Mouse (Mus musculus): ENCODE measurements around the gene Ftsj1. TPM values are rescaled to one million over a fixed set of nuclear protein-coding genes. Genes with fewer than 3 reads are reported as not detected.

Gene Ftsj1
- polyA plus RNA-seq (2016; fragmentation: Nextera tagmentation; extraction: Ambion mirVana): 42.2 and 42.6 TPM in 2 replicates

- H3K9ac ChIP-seq: peak within 1 kb of the TSS; percentile 74
- peaks cover 16% of the 10 kb centered on the region for H3K4me1 ChIP-seq
- peak within 1 kb of the TSS; percentile 68 for H3K4me2 ChIP-seq
- 5% methylated on average over 45 of the region's 45 CpGs for WGBS (ENCODE audit: insufficient replicate concordance)
- ATAC-seq: peak; percentile 90
- no peaks in the 10 kb centered on the region for H3K27me3 ChIP-seq (replicated peaks)
- peak within 1 kb of the TSS; percentile 73 for H3K4me3 ChIP-seq
- H3K36me3 ChIP-seq: peaks cover 19% of the 10 kb centered on the region
- no peaks in the 10 kb centered on the region for H3K9me3 ChIP-seq (replicated peaks)
- peak within 1 kb of the TSS; percentile 78 for H3K27ac ChIP-seq
Measured at GRCm38 (mm10) chrX:8252334-8253285, at the start of gene Ftsj1. Ftsj1 (minus strand) TSS chrX:8252406.

GRCm38 (mm10) chrX:8288621-8289020 lies 36.4 kb upstream of the Ftsj1 start:
- no peaks in the 10 kb centered on the region for H3K9me3 ChIP-seq (replicated peaks)
- no peak for ATAC-seq
- no peak overlapping the region for H3K4me2 ChIP-seq
- no peak overlapping the region for H3K4me3 ChIP-seq
- no peak overlapping the region for H3K27ac ChIP-seq
- H3K4me1 ChIP-seq: no peaks in the 10 kb centered on the region
- no peaks in the 10 kb centered on the region for H3K36me3 ChIP-seq
- H3K9ac ChIP-seq: no peak overlapping the region
- WGBS (ENCODE audit: insufficient replicate concordance): 65% methylated on average over 5 of the region's 5 CpGs
- no peaks in the 10 kb centered on the region for H3K27me3 ChIP-seq (replicated peaks)

- Histone ChIP-seq H3K4me1 (peaks cover 27% of the 10 kb centered on the region), H3K4me3 (peak overlapping the region; percentile 63), H3K27ac (no peak overlapping the region), H3K4me2 (peak overlapping the region; percentile 76), H3K9me3 (replicated peaks) (no peaks in the 10 kb centered on the region), H3K27me3 (replicated peaks) (no peaks in the 10 kb centered on the region), H3K36me3 (peaks cover 37% of the 10 kb centered on the region), H3K9ac (no peak overlapping the region)
- no peak for ATAC-seq
- 80% methylated on average over 5 of the region's 5 CpGs for WGBS (ENCODE audit: insufficient replicate concordance)
Measured at GRCm38 (mm10) chrX:8274056-8274455, 21.9 kb upstream of the Ftsj1 start.

GRCm38 (mm10) chrX:8272000-8272399 lies 19.8 kb upstream of the Ftsj1 start:
- H3K27ac ChIP-seq: peak overlapping the region; percentile 88
- peaks cover 27% of the 10 kb centered on the region for H3K4me1 ChIP-seq
- ATAC-seq: peak; percentile 94
- H3K36me3 ChIP-seq: peaks cover 17% of the 10 kb centered on the region
- H3K9ac ChIP-seq: peak overlapping the region; percentile 73
- H3K4me2 ChIP-seq: peak overlapping the region; percentile 76
- H3K9me3 ChIP-seq (replicated peaks): no peaks in the 10 kb centered on the region
- no peaks in the 10 kb centered on the region for H3K27me3 ChIP-seq (replicated peaks)
- WGBS (ENCODE audit: insufficient replicate concordance): 9% methylated on average over 9 of the region's 10 CpGs
- H3K4me3 ChIP-seq: peak overlapping the region; percentile 63

- ATAC-seq: peak; percentile 62
- Histone ChIP-seq H3K4me2 (peak within 1 kb of the TSS; percentile 76), H3K27me3 (replicated peaks) (no peaks in the 10 kb centered on the region), H3K4me1 (peaks cover 27% of the 10 kb centered on the region), H3K9ac (peak within 1 kb of the TSS; percentile 73), H3K36me3 (peaks cover 10% of the 10 kb centered on the region), H3K4me3 (peak within 1 kb of the TSS; percentile 63), H3K9me3 (replicated peaks) (no peaks in the 10 kb centered on the region), H3K27ac (peak within 1 kb of the TSS; percentile 88)
- 25% methylated on average over 11 of the region's 15 CpGs for WGBS (ENCODE audit: insufficient replicate concordance)
Measured at GRCm38 (mm10) chrX:8271083-8271820, 19.0 kb upstream of the Ftsj1 start, which contains the start of gene Slc38a5. Slc38a5 (plus strand) TSS chrX:8271133.

- Histone ChIP-seq H3K4me2 (peak overlapping the region; percentile 25), H3K4me1 (peaks cover 27% of the 10 kb centered on the region), H3K27me3 (replicated peaks) (no peaks in the 10 kb centered on the region), H3K9ac (no peak overlapping the region), H3K36me3 (no peaks in the 10 kb centered on the region), H3K4me3 (no peak overlapping the region), H3K9me3 (replicated peaks) (no peaks in the 10 kb centered on the region), H3K27ac (peak overlapping the region; percentile 60; the same call in 1 of the 2 replicates)
- 29% methylated on average over 3 of the region's 3 CpGs for WGBS (ENCODE audit: insufficient replicate concordance)
- ATAC-seq: peak; percentile 87
Measured at GRCm38 (mm10) chrX:8264222-8264621, 12.0 kb upstream of the Ftsj1 start.

GRCm38 (mm10) chrX:8263156-8263804 lies 11.1 kb upstream of the Ftsj1 start:
- no peaks in the 10 kb centered on the region for H3K27me3 ChIP-seq (replicated peaks)
- ATAC-seq: peak; percentile 63; the same call in 1 of the 2 replicates
- no peaks in the 10 kb centered on the region for H3K9me3 ChIP-seq (replicated peaks)
- peak overlapping the region; percentile 25 for H3K4me2 ChIP-seq
- peaks cover 27% of the 10 kb centered on the region for H3K4me1 ChIP-seq
- H3K27ac ChIP-seq: peak overlapping the region; percentile 60; the same call in 1 of the 2 replicates
- 27% methylated on average over 5 of the region's 5 CpGs for WGBS (ENCODE audit: insufficient replicate concordance)
- H3K9ac ChIP-seq: peak overlapping the region; percentile 31; the same call in 1 of the 2 replicates
- no peak overlapping the region for H3K4me3 ChIP-seq
- no peaks in the 10 kb centered on the region for H3K36me3 ChIP-seq

GRCm38 (mm10) chrX:8259478-8259877 lies 7.3 kb upstream of the Ftsj1 start:
- Histone ChIP-seq H3K4me2 (no peak overlapping the region), H3K4me1 (peaks cover 26% of the 10 kb centered on the region), H3K36me3 (no peaks in the 10 kb centered on the region), H3K9ac (no peak overlapping the region), H3K27ac (no peak overlapping the region), H3K4me3 (no peak overlapping the region), H3K9me3 (replicated peaks) (no peaks in the 10 kb centered on the region), H3K27me3 (replicated peaks) (no peaks in the 10 kb centered on the region)
- ATAC-seq: no peak
- 76% methylated on average over 12 of the region's 12 CpGs for WGBS (ENCODE audit: insufficient replicate concordance)

- H3K9ac ChIP-seq: no peak overlapping the region
- no peak overlapping the region for H3K4me2 ChIP-seq
- no peaks in the 10 kb centered on the region for H3K9me3 ChIP-seq (replicated peaks)
- no peak for ATAC-seq
- no peaks in the 10 kb centered on the region for H3K27me3 ChIP-seq (replicated peaks)
- no peak overlapping the region for H3K4me3 ChIP-seq
- H3K27ac ChIP-seq: no peak overlapping the region
- no peaks in the 10 kb centered on the region for H3K36me3 ChIP-seq
- WGBS (ENCODE audit: insufficient replicate concordance): 22% methylated on average over 5 of the region's 6 CpGs
- H3K4me1 ChIP-seq: peaks cover 11% of the 10 kb centered on the region
Measured at GRCm38 (mm10) chrX:8255807-8256206, 3.6 kb upstream of the Ftsj1 start.

- WGBS (ENCODE audit: insufficient replicate concordance): 76% methylated on average over 2 of the region's 2 CpGs
- Histone ChIP-seq H3K9me3 (replicated peaks) (no peaks in the 10 kb centered on the region), H3K36me3 (peaks cover 19% of the 10 kb centered on the region), H3K4me1 (peaks cover 16% of the 10 kb centered on the region), H3K4me2 (no peak overlapping the region), H3K27me3 (replicated peaks) (no peaks in the 10 kb centered on the region), H3K9ac (no peak overlapping the region), H3K4me3 (no peak overlapping the region), H3K27ac (no peak overlapping the region)
- ATAC-seq: no peak
Measured at GRCm38 (mm10) chrX:8253711-8254110, 1.5 kb upstream of the Ftsj1 start.

- Histone ChIP-seq H3K9ac (peak overlapping the region; percentile 74), H3K27ac (peak overlapping the region; percentile 78), H3K4me2 (peak overlapping the region; percentile 66), H3K9me3 (replicated peaks) (no peaks in the 10 kb centered on the region), H3K36me3 (peaks cover 24% of the 10 kb centered on the region), H3K4me3 (peak overlapping the region; percentile 73), H3K4me1 (peaks cover 13% of the 10 kb centered on the region), H3K27me3 (replicated peaks) (no peaks in the 10 kb centered on the region)
- WGBS (ENCODE audit: insufficient replicate concordance): 9% methylated on average over 18 of the region's 18 CpGs
- peak; percentile 50 for ATAC-seq
Measured at GRCm38 (mm10) chrX:8251789-8252333, 345 bp downstream of the Ftsj1 start.
